Mouse (Mus musculus) neural tube, embryonic 13.5 days (tissue): ENCODE measurements around the gene Kcne1. TPM values are rescaled to one million over a fixed set of nuclear protein-coding genes. Genes with fewer than 3 reads are reported as not detected.

Source experiments
- ATAC-seq: fragments of 200-750 bp; cut with Nextera tagmentation; 2 replicates; pipeline ENCODE4 v1.8.0; 2017; ENCODE audit warnings: low read depth, mild to moderate bottlenecking, moderate TSS enrichment, moderate library complexity
- H3K27ac ChIP-seq: fragments of 300-500 bp; sonication (generic); replicated peaks from 2 replicates; pipeline ENCODE4 v1.5.1; 2015; ENCODE audit warnings: moderate library complexity, mild to moderate bottlenecking, inconsistent platforms
- H3K27me3 ChIP-seq: fragments of 300-500 bp; sonication (generic); 2 replicates; pipeline ENCODE4 v1.6.1; 2015; ENCODE audit warnings: mild to moderate bottlenecking, inconsistent platforms
- H3K36me3 ChIP-seq: fragments of 300-500 bp; sonication (generic); 2 replicates; pipeline ENCODE4 v1.6.1; 2015; ENCODE audit warnings: mild to moderate bottlenecking, inconsistent platforms
- H3K4me1 ChIP-seq: fragments of 300-500 bp; sonication (generic); replicated peaks from 2 replicates; pipeline ENCODE4 v1.6.1; 2015; ENCODE audit warnings: inconsistent platforms
- H3K4me2 ChIP-seq: fragments of 300-500 bp; sonication (generic); 2 replicates; pipeline ENCODE4 v1.6.1; 2015; ENCODE audit warnings: inconsistent platforms, mild to moderate bottlenecking, moderate library complexity
- H3K4me3 ChIP-seq: fragments of 300-500 bp; sonication (generic); 2 replicates; pipeline ENCODE4 v1.5.1; 2015; ENCODE audit warnings: mild to moderate bottlenecking, inconsistent platforms
- H3K9ac ChIP-seq: fragments of 300-500 bp; sonication (generic); 2 replicates; pipeline ENCODE4 v1.6.1; 2015; ENCODE audit warnings: moderate library complexity, mild to moderate bottlenecking, inconsistent platforms
- H3K9me3 ChIP-seq: fragments of 300-500 bp; sonication (generic); 2 replicates; pipeline ENCODE4 v1.6.1; 2016; ENCODE audit warnings: inconsistent platforms
- whole genome bisulfite sequencing: fragments of 180-500 bp; shearing (Covaris S2); methylation state at CpG from one replicate; pipeline ENCODE4 v1.1.7; 2015; 5-methylcytosine and 5-hydroxymethylcytosine counted together
- polyA plus RNA-seq: library from polyadenylated mRNA; unstranded; fragments of >200 nt; fragmentation: Nextera tagmentation; extraction: Ambion mirVana; gene quantifications from 2 replicates; pipeline ENCODE4 v1.2.1, GENCODE M21; 2015

The Kcne1 gene
- polyA plus RNA-seq, 1 experiment from 2014 or later, result not detected

GRCm38 (mm10) chr16:92353897-92354296 is 5.4 kb downstream of the Kcne1 start:
- WGBS, result 72% methylated on average over 2 of the region's 2 CpGs
- Histone ChIP-seq H3K4me2 (no peak overlapping the region), H3K27ac (no peak overlapping the region), H3K4me3 (no peak overlapping the region), H3K27me3 (no peaks in the 10 kb centered on the region), H3K9ac (no peak overlapping the region), H3K36me3 (no peaks in the 10 kb centered on the region), H3K9me3 (no peaks in the 10 kb centered on the region), H3K4me1 (peaks cover 20% of the 10 kb centered on the region)
- ATAC-seq, result no peak

- H3K4me1 ChIP-seq, result peaks cover 16% of the 10 kb centered on the region
- H3K9ac ChIP-seq, result no peak overlapping the region
- no peak overlapping the region for H3K4me2 ChIP-seq
- H3K27ac ChIP-seq, result no peak overlapping the region
- no peaks in the 10 kb centered on the region for H3K9me3 ChIP-seq
- no peaks in the 10 kb centered on the region for H3K27me3 ChIP-seq
- no peak overlapping the region for H3K4me3 ChIP-seq
- 84% methylated on average over 12 of the region's 12 CpGs for WGBS
- no peak for ATAC-seq
- no peaks in the 10 kb centered on the region for H3K36me3 ChIP-seq
These were observed 6.0 kb downstream of the Kcne1 start for GRCm38 (mm10) chr16:92353295-92353694.

GRCm38 (mm10) chr16:92348941-92349340 is 10.3 kb downstream of the Kcne1 start:
- WGBS, result 67% methylated on average over 12 of the region's 12 CpGs

GRCm38 (mm10) chr16:92346297-92346916 is 12.9 kb downstream of the Kcne1 start:
- Histone ChIP-seq H3K36me3 (no peaks in the 10 kb centered on the region), H3K4me3 (no peak overlapping the region), H3K4me1 (peaks cover 8% of the 10 kb centered on the region), H3K27ac (no peak overlapping the region), H3K9ac (no peak overlapping the region), H3K4me2 (no peak overlapping the region), H3K9me3 (no peaks in the 10 kb centered on the region), H3K27me3 (no peaks in the 10 kb centered on the region)
- 42% methylated on average over 13 of the region's 13 CpGs for WGBS
- ATAC-seq, result no peak

More at GRCm38 (mm10) chr16:92348941-92349340, 10.3 kb downstream of the Kcne1 start:
- H3K27me3 ChIP-seq, result no peaks in the 10 kb centered on the region
- H3K9me3 ChIP-seq, result no peaks in the 10 kb centered on the region
- H3K27ac ChIP-seq, result no peak overlapping the region
- H3K4me3 ChIP-seq, result no peak overlapping the region
- no peak overlapping the region for H3K9ac ChIP-seq
- no peak overlapping the region for H3K4me2 ChIP-seq
- no peak for ATAC-seq
- H3K36me3 ChIP-seq, result no peaks in the 10 kb centered on the region
- peaks cover 8% of the 10 kb centered on the region for H3K4me1 ChIP-seq

- H3K27me3 ChIP-seq, result no peaks in the 10 kb centered on the region
- H3K4me2 ChIP-seq, result no peak overlapping the region
- H3K4me1 ChIP-seq, result peaks cover 15% of the 10 kb centered on the region
- H3K9ac ChIP-seq, result no peak overlapping the region
- 69% methylated on average over 11 of the region's 11 CpGs for WGBS
- ATAC-seq, result no peak
- no peaks in the 10 kb centered on the region for H3K36me3 ChIP-seq
- H3K4me3 ChIP-seq, result no peak overlapping the region
- no peak overlapping the region for H3K27ac ChIP-seq
- H3K9me3 ChIP-seq, result no peaks in the 10 kb centered on the region
These were observed 14.1 kb downstream of the Kcne1 start for GRCm38 (mm10) chr16:92345177-92345576.

- Histone ChIP-seq H3K36me3 (no peaks in the 10 kb centered on the region), H3K27ac (no peak overlapping the region), H3K9ac (peak overlapping the region; percentile 56), H3K4me2 (peak overlapping the region; percentile 54), H3K9me3 (no peaks in the 10 kb centered on the region), H3K27me3 (no peaks in the 10 kb centered on the region), H3K4me1 (peaks cover 7% of the 10 kb centered on the region; the same call in 1 of the 2 replicates), H3K4me3 (peak overlapping the region; percentile 33)
- ATAC-seq, result peak; percentile 63
- 30% methylated on average over 27 of the region's 27 CpGs for WGBS
These were observed 18.4 kb downstream of the Kcne1 start for GRCm38 (mm10) chr16:92340612-92341511.

- ATAC-seq, result peak; percentile 41; the same call in 1 of the 2 replicates
- Histone ChIP-seq H3K4me1 (peaks cover 7% of the 10 kb centered on the region; the same call in 1 of the 2 replicates), H3K27ac (no peak overlapping the region), H3K4me3 (no peak overlapping the region), H3K4me2 (no peak overlapping the region), H3K9me3 (no peaks in the 10 kb centered on the region), H3K27me3 (no peaks in the 10 kb centered on the region), H3K9ac (no peak overlapping the region), H3K36me3 (no peaks in the 10 kb centered on the region)
- 6% methylated on average over 9 of the region's 9 CpGs for WGBS
These were observed 23.0 kb downstream of the Kcne1 start for GRCm38 (mm10) chr16:92336280-92336679.

- Histone ChIP-seq H3K9ac (no peak overlapping the region), H3K4me1 (no peaks in the 10 kb centered on the region; the same call in 1 of the 2 replicates), H3K27ac (no peak overlapping the region), H3K36me3 (no peaks in the 10 kb centered on the region), H3K4me3 (no peak overlapping the region), H3K4me2 (no peak overlapping the region), H3K9me3 (no peaks in the 10 kb centered on the region), H3K27me3 (no peaks in the 10 kb centered on the region)
- no peak for ATAC-seq
- 60% methylated on average over 9 of the region's 9 CpGs for WGBS
These were observed 24.7 kb downstream of the Kcne1 start for GRCm38 (mm10) chr16:92334600-92334999.

GRCm38 (mm10) chr16:92330966-92331365 is 28.3 kb downstream of the Kcne1 start:
- 87% methylated on average over 5 of the region's 5 CpGs for WGBS

GRCm38 (mm10) chr16:92327911-92328310 is 31.4 kb downstream of the Kcne1 start:
- no peak for ATAC-seq
- Histone ChIP-seq H3K36me3 (no peaks in the 10 kb centered on the region), H3K9ac (no peak overlapping the region), H3K27ac (no peak overlapping the region), H3K27me3 (no peaks in the 10 kb centered on the region), H3K4me2 (no peak overlapping the region), H3K4me3 (no peak overlapping the region), H3K9me3 (no peaks in the 10 kb centered on the region), H3K4me1 (peaks cover 8% of the 10 kb centered on the region)
- WGBS, result 83% methylated on average over 10 of the region's 10 CpGs

More at GRCm38 (mm10) chr16:92330966-92331365, 28.3 kb downstream of the Kcne1 start:
- Histone ChIP-seq H3K36me3 (no peaks in the 10 kb centered on the region), H3K27ac (no peak overlapping the region), H3K9me3 (no peaks in the 10 kb centered on the region), H3K27me3 (no peaks in the 10 kb centered on the region), H3K9ac (no peak overlapping the region), H3K4me3 (no peak overlapping the region), H3K4me2 (no peak overlapping the region), H3K4me1 (no peaks in the 10 kb centered on the region; the same call in 1 of the 2 replicates)
- no peak for ATAC-seq

GRCm38 (mm10) chr16:92325062-92325406 is 34.2 kb downstream of the Kcne1 start:
- Histone ChIP-seq H3K27ac (no peak overlapping the region), H3K9me3 (no peaks in the 10 kb centered on the region), H3K9ac (0 out of 2 replicates have a peak overlapping the region, but pooled peaks have one; percentile 17), H3K4me3 (no peak overlapping the region), H3K36me3 (no peaks in the 10 kb centered on the region), H3K4me1 (peaks cover 8% of the 10 kb centered on the region), H3K4me2 (no peak overlapping the region), H3K27me3 (no peaks in the 10 kb centered on the region)
- no peak for ATAC-seq
- 39% methylated on average over 1 of the region's 1 CpGs for WGBS

GRCm38 (mm10) chr16:92324309-92325061 is 34.8 kb downstream of the Kcne1 start:
- Histone ChIP-seq H3K4me2 (no peak overlapping the region), H3K27ac (no peak overlapping the region), H3K4me3 (no peak overlapping the region)

More at GRCm38 (mm10) chr16:92324309-92325061, 34.8 kb downstream of the Kcne1 start:
- no peaks in the 10 kb centered on the region for H3K36me3 ChIP-seq
- H3K9me3 ChIP-seq, result no peaks in the 10 kb centered on the region
- 38% methylated on average over 7 of the region's 7 CpGs for WGBS
- no peaks in the 10 kb centered on the region for H3K27me3 ChIP-seq
- peaks cover 8% of the 10 kb centered on the region for H3K4me1 ChIP-seq
- no peak overlapping the region for H3K9ac ChIP-seq
- ATAC-seq, result no peak
